Mouse (Mus musculus) left cerebral cortex, postnatal 4 days (tissue): ENCODE data around the gene Ulk4. TPM values are rescaled to one million over a fixed set of nuclear protein-coding genes. Genes with fewer than 3 reads are reported as not detected.

Experiments used
- DNase-seq: peaks from one replicate; pipeline ENCODE4 v3.0.0-alpha.2; 2022
- intact Hi-C: fragments of 180-260 bp; cut with DNase I; formaldehyde crosslinking; loops from one replicate; pipeline ENCODE4 v1.15.1; 2025
- total RNA-seq, 2 experiments: library from RNA; stranded (reverse); gene quantifications; 2 replicates each; pipeline ENCODE4 v1.2.3; 2021

Gene Ulk4
- total RNA-seq, 2 experiments from 2014 or later, result 7.9 to 8.0 TPM

- intact Hi-C loops, result no loop called here
These were observed 317.8 kb downstream of the Ulk4 start for GRCm38 (mm10) chr9:120959225-120959624.

GRCm38 (mm10) chr9:120958560-120958959 lies 318.4 kb downstream of the Ulk4 start:
- intact Hi-C loops, result no loop called here
- peak; percentile 39 for DNase-seq

More at GRCm38 (mm10) chr9:120959225-120959624, 317.8 kb downstream of the Ulk4 start:
- no peak for DNase-seq

- intact Hi-C loops, result no loop called here
- no peak for DNase-seq
These were observed 318.9 kb downstream of the Ulk4 start for GRCm38 (mm10) chr9:120958051-120958450.

GRCm38 (mm10) chr9:120951947-120952346 lies 325.1 kb downstream of the Ulk4 start:
- intact Hi-C loops, result no loop called here

GRCm38 (mm10) chr9:120950761-120951160 lies 326.2 kb downstream of the Ulk4 start:
- intact Hi-C loops, result no loop called here
- no peak for DNase-seq

More at GRCm38 (mm10) chr9:120951947-120952346, 325.1 kb downstream of the Ulk4 start:
- no peak for DNase-seq

GRCm38 (mm10) chr9:120948832-120949231 lies 328.2 kb downstream of the Ulk4 start:
- intact Hi-C loops, result no loop called here

GRCm38 (mm10) chr9:120946131-120946530 lies 330.9 kb downstream of the Ulk4 start:
- intact Hi-C loops, result no loop called here
- DNase-seq, result no peak

More at GRCm38 (mm10) chr9:120948832-120949231, 328.2 kb downstream of the Ulk4 start:
- no peak for DNase-seq

GRCm38 (mm10) chr9:120944211-120944610 lies 332.8 kb downstream of the Ulk4 start:
- intact Hi-C loops, result no loop called here
- DNase-seq, result no peak

GRCm38 (mm10) chr9:120943757-120944156 lies 333.2 kb downstream of the Ulk4 start:
- no peak for DNase-seq
- intact Hi-C loops, result no loop called here

- intact Hi-C loops, result no loop called here
- DNase-seq, result no peak
These were observed 336.1 kb downstream of the Ulk4 start for GRCm38 (mm10) chr9:120940858-120941257.

- peak; percentile 73 for DNase-seq
- intact Hi-C loops, result loop anchor here (10.0 kb wide), 1 partner anchor 162 kb away; no protein-coding TSS in a partner anchor
These were observed 340.6 kb downstream of the Ulk4 start for GRCm38 (mm10) chr9:120936351-120936750.

- intact Hi-C loops, result loop anchor here (2.0 to 10.0 kb wide), 2 partner anchors 161 to 337 kb away; no protein-coding TSS in a partner anchor
- DNase-seq, result no peak
These were observed 341.4 kb downstream of the Ulk4 start for GRCm38 (mm10) chr9:120935634-120935922.

- intact Hi-C loops, result loop anchor here (2.0 to 10.0 kb wide), 3 partner anchors 68 to 336 kb away; no protein-coding TSS in a partner anchor
These were observed 342.0 kb downstream of the Ulk4 start for GRCm38 (mm10) chr9:120934821-120935633.

GRCm38 (mm10) chr9:120933886-120934758 lies 342.9 kb downstream of the Ulk4 start:
- intact Hi-C loops, result loop anchor here (2.0 to 10.0 kb wide), 3 partner anchors 67 to 335 kb away; no protein-coding TSS in a partner anchor

More at GRCm38 (mm10) chr9:120934821-120935633, 342.0 kb downstream of the Ulk4 start:
- no peak for DNase-seq

GRCm38 (mm10) chr9:120933587-120933885 lies 343.5 kb downstream of the Ulk4 start:
- intact Hi-C loops, result loop anchor here (5.0 to 10.0 kb wide), 2 partner anchors 66 to 159 kb away; no protein-coding TSS in a partner anchor
- DNase-seq, result no peak

More at GRCm38 (mm10) chr9:120933886-120934758, 342.9 kb downstream of the Ulk4 start:
- peak; percentile 71 for DNase-seq

- DNase-seq, result peak; percentile 99
- intact Hi-C loops, result loop anchor here (5.0 to 10.0 kb wide), 2 partner anchors 66 to 158 kb away; no protein-coding TSS in a partner anchor
These were observed 344.0 kb downstream of the Ulk4 start for GRCm38 (mm10) chr9:120932797-120933586.

- intact Hi-C loops, result loop anchor here (5.0 to 10.0 kb wide), 2 partner anchors 65 to 158 kb away; no protein-coding TSS in a partner anchor
These were observed 344.6 kb downstream of the Ulk4 start for GRCm38 (mm10) chr9:120932371-120932770.

GRCm38 (mm10) chr9:120930811-120931210 lies 346.2 kb downstream of the Ulk4 start:
- DNase-seq, result no peak
- intact Hi-C loops, result loop anchor here (5.0 to 10.0 kb wide), 2 partner anchors 64 to 156 kb away; no protein-coding TSS in a partner anchor

More at GRCm38 (mm10) chr9:120932371-120932770, 344.6 kb downstream of the Ulk4 start:
- no peak for DNase-seq

- intact Hi-C loops, result loop anchor here (5.0 to 10.0 kb wide), 2 partner anchors 63 to 155 kb away; no protein-coding TSS in a partner anchor
- no peak for DNase-seq
These were observed 347.0 kb downstream of the Ulk4 start for GRCm38 (mm10) chr9:120930021-120930420.

- intact Hi-C loops, result no loop called here
- no peak for DNase-seq
These were observed 347.9 kb downstream of the Ulk4 start, which contains the start of gene Ctnnb1 for GRCm38 (mm10) chr9:120929081-120929480. TSS of gene Ctnnb1 (plus strand) at chr9:120929216.
